Mouse (Mus musculus) erythroblast, embryonic 14.5 days (primary cell): Measurements from ENCODE around the gene Ubxn11.

Experiments
- GATA1 ChIP-seq: IDR thresholded peaks from 2 replicates; pipeline ENCODE4 v1.6.1; 2012; ENCODE audit warnings: low read length, inconsistent platforms, mixed read lengths
- TAL1 ChIP-seq: IDR thresholded peaks from 3 replicates; pipeline ENCODE4 v1.6.1; 2012; ENCODE audit warnings: low read length, inconsistent platforms, mixed read lengths

DNA sequence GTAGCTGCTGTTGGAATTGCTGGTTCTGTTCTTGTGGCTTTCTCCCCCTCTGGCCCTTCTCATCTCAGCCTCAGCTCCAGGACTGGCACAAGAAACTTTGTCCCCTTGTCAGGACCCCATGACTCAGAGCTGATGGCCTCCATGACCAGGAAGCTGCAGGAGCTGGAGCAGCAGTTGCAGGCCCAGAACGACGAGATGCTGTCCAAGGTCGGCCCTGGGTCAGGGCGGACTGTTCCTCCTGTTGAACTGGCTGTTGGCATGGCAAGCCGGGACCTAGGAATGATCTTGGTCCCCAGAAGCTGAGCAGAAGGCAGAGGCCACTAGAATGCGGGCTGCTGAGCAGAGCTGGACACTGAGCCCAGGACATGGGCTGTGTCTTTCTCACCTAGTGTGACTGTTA lies 10.0 kb downstream of the Ubxn11 start:
- no peak for TF ChIP-seq GATA1
- TF ChIP-seq TAL1 = no peak
